8 mouse cellular contexts compared by ENCODE assay signal in genomic region chr7:46846486-46847244, GRCm38 (mm10). TPM values are rescaled to one million over a fixed set of nuclear protein-coding genes. Genes with fewer than 3 reads are reported as not detected.
DNase-seq lines count a peak whose midpoint lies in the region; ATAC-seq and TF ChIP-seq lines count a peak whose summit lies in the region.

No protein-coding gene starts in this region.

- no peak for TF ChIP-seq POLR2A in olfactory bulb, adult 2 months (IDR thresholded peaks at IDR 0.05; ENCODE audit: insufficient read depth, low read depth, low read length)
- no peak for TF ChIP-seq POLR2A in thymus, adult 2 months (IDR thresholded peaks at IDR 0.05; ENCODE audit: control insufficient read depth, extremely low read depth, insufficient read depth, low read length, poor library complexity)

- no peaks in the 10 kb centered on the region for H3K9me3 ChIP-seq in forebrain, embryonic 15.5 days
- no peaks in the 10 kb centered on the region for H3K9me3 ChIP-seq in lung, embryonic 15.5 days

- intact Hi-C loops in heart, postnatal 25 days (cut with DNase I) = loop anchor here (2.0 kb wide), 2 partner anchors 30 to 52 kb away; no protein-coding TSS in a partner anchor

- peak overlapping the region; percentile 90 for H3K4me2 ChIP-seq in forebrain, embryonic 15.5 days (replicated peaks)
- peak overlapping the region; percentile 80 for H3K4me2 ChIP-seq in lung, embryonic 15.5 days

- peak; percentile 67 for DNase-seq in MEL-GATA-1-ER (ENCODE audit: extremely low read depth, low read depth)
- DNase-seq in cerebellum, adult 11 months = peak; percentile 44
- peak; percentile 27 for DNase-seq in heart, postnatal 25 days (ENCODE audit: low spot score)
- peak; percentile 46 for DNase-seq in layer of hippocampus, adult 11-12 months (ENCODE audit: low spot score)
- DNase-seq in thymus, adult 2 months = peak; percentile 80

- peaks cover 21% of the 10 kb centered on the region for H3K4me1 ChIP-seq in forebrain, embryonic 15.5 days
- peaks cover 33% of the 10 kb centered on the region for H3K4me1 ChIP-seq in lung, embryonic 15.5 days
- H3K4me1 ChIP-seq in olfactory bulb, adult 2 months (ENCODE audit: control insufficient read depth, insufficient read depth, low read length) = peaks cover 12% of the 10 kb centered on the region
- peaks cover 14% of the 10 kb centered on the region for H3K4me1 ChIP-seq in thymus, adult 2 months (replicated peaks; ENCODE audit: control insufficient read depth, insufficient read depth, low read length)

- peak overlapping the region; percentile 84 for H3K4me3 ChIP-seq in forebrain, embryonic 15.5 days
- peak overlapping the region; percentile 80 for H3K4me3 ChIP-seq in lung, embryonic 15.5 days
- peak overlapping the region; percentile 81 for H3K4me3 ChIP-seq in olfactory bulb, adult 2 months (ENCODE audit: insufficient read depth, low read depth, low read length)
- peak overlapping the region; percentile 73 for H3K4me3 ChIP-seq in thymus, adult 2 months (ENCODE audit: control insufficient read depth, insufficient read depth, low read length)

- TF ChIP-seq CTCF in olfactory bulb, adult 2 months (IDR thresholded peaks at IDR 0.05; ENCODE audit: insufficient read depth, low read depth, low read length) = no peak
- TF ChIP-seq CTCF in thymus, adult 2 months (IDR thresholded peaks at IDR 0.05; ENCODE audit: borderline replicate concordance, control insufficient read depth, extremely low read depth, insufficient read depth, low read length, poor library complexity) = peak; percentile 69; the same call in 1 of the 2 replicates

- peak; percentile 51 for ATAC-seq in forebrain, embryonic 15.5 days (replicated peaks)
- ATAC-seq in lung, embryonic 15.5 days (ENCODE audit: borderline replicate concordance, extremely low read depth, low FRiP score, low TSS enrichment) = peak; percentile 9; the same call in 1 of the 2 replicates

- peak overlapping the region; percentile 87 for H3K27ac ChIP-seq in forebrain, embryonic 15.5 days (replicated peaks)
- peak overlapping the region; percentile 96 for H3K27ac ChIP-seq in lung, embryonic 15.5 days
- peak overlapping the region; percentile 82 for H3K27ac ChIP-seq in olfactory bulb, adult 2 months (ENCODE audit: insufficient read depth, low read depth, low read length)
- peak overlapping the region; percentile 71 for H3K27ac ChIP-seq in thymus, adult 2 months (ENCODE audit: control insufficient read depth, insufficient read depth, low read length)

- WGBS in forebrain, embryonic 15.5 days = 1% methylated on average over 28 of the region's 28 CpGs
- under 1% methylated on average over 28 of the region's 28 CpGs for WGBS in lung, embryonic 15.5 days
- WGBS in olfactory bulb, adult 2 months = 2% methylated on average over 28 of the region's 28 CpGs
- WGBS in thymus, adult 2 months = under 1% methylated on average over 28 of the region's 28 CpGs

- peak overlapping the region; percentile 83 for H3K9ac ChIP-seq in forebrain, embryonic 15.5 days (replicated peaks)
- H3K9ac ChIP-seq in lung, embryonic 15.5 days = peak overlapping the region; percentile 87

- peaks cover 28% of the 10 kb centered on the region for H3K36me3 ChIP-seq in forebrain, embryonic 15.5 days
- H3K36me3 ChIP-seq in lung, embryonic 15.5 days = peaks cover 41% of the 10 kb centered on the region
- peaks cover 27% of the 10 kb centered on the region for H3K36me3 ChIP-seq in thymus, adult 2 months (ENCODE audit: control insufficient read depth, insufficient read depth, low read length)

- no peaks in the 10 kb centered on the region for H3K27me3 ChIP-seq in forebrain, embryonic 15.5 days
- H3K27me3 ChIP-seq in lung, embryonic 15.5 days = no peaks in the 10 kb centered on the region
- no peaks in the 10 kb centered on the region for H3K27me3 ChIP-seq in thymus, adult 2 months (ENCODE audit: control insufficient read depth, insufficient read depth, low read length)

RNA-seq across cellular contexts. Expression of gene Ldha, which starts 5.4 kb away (rescaled TPM):
- polyA plus RNA-seq in forebrain, embryonic 15.5 days (2015; fragmentation: Nextera tagmentation; extraction: Ambion mirVana) = 744 and 772 TPM in 2 replicates
- 100 to 1,000 TPM; 799 to 856 TPM for total RNA-seq in heart, postnatal 25 days (2021)
- polyA plus RNA-seq in lung, embryonic 15.5 days (2015; fragmentation: Nextera tagmentation; extraction: Ambion mirVana) = 1,840 and 1,954 TPM in 2 replicates
- not detected in 2 replicates for polyA plus RNA-seq in olfactory bulb, adult 2 months (2012; ENCODE audit: insufficient read depth, insufficient read length, low replicate concordance, missing spikeins)
- 600 and 660 TPM in 2 replicates for polyA plus RNA-seq in thymus, adult 2 months (2012; rRNA removed)

RNA-seq across cellular contexts. Expression of gene Ldhc, which starts 14.3 kb away (rescaled TPM):
- polyA plus RNA-seq in forebrain, embryonic 15.5 days (2015; fragmentation: Nextera tagmentation; extraction: Ambion mirVana) = not detected in 2 replicates
- not detected for total RNA-seq in heart, postnatal 25 days (2021)
- 0.14 TPM in 1 of 2 replicates, not detected in the other for polyA plus RNA-seq in lung, embryonic 15.5 days (2015; fragmentation: Nextera tagmentation; extraction: Ambion mirVana)
- polyA plus RNA-seq in olfactory bulb, adult 2 months (2012; ENCODE audit: insufficient read depth, insufficient read length, low replicate concordance, missing spikeins) = not detected in 2 replicates
- 0.20 TPM in 1 of 2 replicates, not detected in the other for polyA plus RNA-seq in thymus, adult 2 months (2012; rRNA removed)

RNA-seq across cellular contexts. Expression of gene Gtf2h1, which starts 50.8 kb away (rescaled TPM):
- polyA plus RNA-seq in forebrain, embryonic 15.5 days (2015; fragmentation: Nextera tagmentation; extraction: Ambion mirVana) = 48.8 and 51.5 TPM in 2 replicates
- 10 to 100 TPM; 15.7 to 16.9 TPM for total RNA-seq in heart, postnatal 25 days (2021)
- 40.6 and 43.8 TPM in 2 replicates for polyA plus RNA-seq in lung, embryonic 15.5 days (2015; fragmentation: Nextera tagmentation; extraction: Ambion mirVana)
- polyA plus RNA-seq in olfactory bulb, adult 2 months (2012; ENCODE audit: insufficient read depth, insufficient read length, low replicate concordance, missing spikeins) = not detected in 2 replicates
- 13.0 and 14.4 TPM in 2 replicates for polyA plus RNA-seq in thymus, adult 2 months (2012; rRNA removed)

RNA-seq across cellular contexts. Expression of gene Hps5, which starts 50.8 kb away (rescaled TPM):
- polyA plus RNA-seq in forebrain, embryonic 15.5 days (2015; fragmentation: Nextera tagmentation; extraction: Ambion mirVana) = 15.1 and 16.5 TPM in 2 replicates
- total RNA-seq in heart, postnatal 25 days (2021) = 10 to 100 TPM in 1 of 2 experiments, 1 to 10 TPM in 1; 8.6 to 10.5 TPM
- 19.3 and 21.3 TPM in 2 replicates for polyA plus RNA-seq in lung, embryonic 15.5 days (2015; fragmentation: Nextera tagmentation; extraction: Ambion mirVana)
- not detected in 2 replicates for polyA plus RNA-seq in olfactory bulb, adult 2 months (2012; ENCODE audit: insufficient read depth, insufficient read length, low replicate concordance, missing spikeins)
- 21.4 and 22.3 TPM in 2 replicates for polyA plus RNA-seq in thymus, adult 2 months (2012; rRNA removed)

Comparison
In these comparisons a context has a peak if more than half of its experiments do, and no peak if none do; other contexts are left out.
1. Peak in every context shown above with its lines: DNase-seq, ATAC-seq, H3K4me3 ChIP-seq and H3K27ac ChIP-seq.
2. DNase-seq: peak in every context shown above with its lines; median percentile 80 in thymus, adult 2 months; 67 in MEL-GATA-1-ER; 46 in layer of hippocampus, adult 11-12 months; 44 in cerebellum, adult 11 months; 27 in heart, postnatal 25 days.